Mouse (Mus musculus) erythroblast, embryonic 14.5 days (primary cell): ENCODE measurements around the gene Aurkaip1. TPM values are rescaled to one million over a fixed set of nuclear protein-coding genes. Genes with fewer than 3 reads are reported as not detected.

ENCODE experiments used
- H3K27me3 ChIP-seq: 2 replicates; pipeline ENCODE4 v1.6.1; 2012; ENCODE audit warnings: inconsistent platforms; ENCODE audit not compliant: control insufficient read depth
- H3K36me3 ChIP-seq: 2 replicates; pipeline ENCODE4 v1.6.1; 2012; ENCODE audit warnings: mild to moderate bottlenecking, inconsistent platforms; ENCODE audit not compliant: control insufficient read depth
- H3K4me1 ChIP-seq: 2 replicates; pipeline ENCODE4 v1.6.1; 2012; ENCODE audit warnings: inconsistent platforms; ENCODE audit not compliant: control insufficient read depth
- H3K4me3 ChIP-seq: replicated peaks from 2 replicates; pipeline ENCODE3; 2012; ENCODE audit warnings: moderate library complexity, mild to moderate bottlenecking, inconsistent platforms
- H3K9me3 ChIP-seq: 2 replicates; pipeline ENCODE4 v1.6.1; 2012; ENCODE audit warnings: low read length, inconsistent platforms, mixed read lengths; ENCODE audit not compliant: control insufficient read depth
- GATA1 ChIP-seq: IDR thresholded peaks from 2 replicates; pipeline ENCODE4 v1.6.1; 2012; ENCODE audit warnings: low read length, inconsistent platforms, mixed read lengths
- TAL1 ChIP-seq: IDR thresholded peaks from 3 replicates; pipeline ENCODE4 v1.6.1; 2012; ENCODE audit warnings: low read length, inconsistent platforms, mixed read lengths
- polyA plus RNA-seq: library from polyadenylated mRNA; stranded (reverse); fragments of >175 nt; gene quantifications from 2 replicates; pipeline ENCODE4 v1.2.3, GENCODE M21; 2012

Gene Aurkaip1
- polyA plus RNA-seq, 1 experiment: 40.5 TPM

- TF ChIP-seq GATA1 (no peak), TAL1 (no peak)
- Histone ChIP-seq H3K9me3 (no peaks in the 10 kb centered on the region), H3K27me3 (no peaks in the 10 kb centered on the region), H3K4me1 (peaks cover 47% of the 10 kb centered on the region), H3K36me3 (peaks cover 96% of the 10 kb centered on the region), H3K4me3 (no peak overlapping the region)
Observed at GRCm38 (mm10) chr4:155856071-155856470, 25.0 kb downstream of the Aurkaip1 start.

GRCm38 (mm10) chr4:155856881-155857280 is 25.8 kb downstream of the Aurkaip1 start:
- H3K27me3 ChIP-seq: no peaks in the 10 kb centered on the region
- peaks cover 39% of the 10 kb centered on the region for H3K4me1 ChIP-seq
- H3K36me3 ChIP-seq: peaks cover 97% of the 10 kb centered on the region
- TF ChIP-seq TAL1: no peak
- TF ChIP-seq GATA1: no peak
- H3K9me3 ChIP-seq: no peaks in the 10 kb centered on the region
- H3K4me3 ChIP-seq: no peak overlapping the region

GRCm38 (mm10) chr4:155859318-155859717 is 28.2 kb downstream of the Aurkaip1 start:
- Histone ChIP-seq H3K27me3 (no peaks in the 10 kb centered on the region), H3K4me3 (no peak overlapping the region), H3K36me3 (peaks cover 82% of the 10 kb centered on the region), H3K4me1 (peaks cover 32% of the 10 kb centered on the region), H3K9me3 (no peaks in the 10 kb centered on the region)
- no peak for TF ChIP-seq TAL1
- no peak for TF ChIP-seq GATA1

GRCm38 (mm10) chr4:155861787-155862186 is 30.7 kb downstream of the Aurkaip1 start:
- H3K4me3 ChIP-seq: no peak overlapping the region
- peaks cover 82% of the 10 kb centered on the region for H3K36me3 ChIP-seq
- TF ChIP-seq GATA1: no peak
- TF ChIP-seq TAL1: no peak
- H3K9me3 ChIP-seq: no peaks in the 10 kb centered on the region
- no peaks in the 10 kb centered on the region for H3K27me3 ChIP-seq
- H3K4me1 ChIP-seq: peaks cover 10% of the 10 kb centered on the region

- peaks cover 77% of the 10 kb centered on the region for H3K36me3 ChIP-seq
- TF ChIP-seq GATA1: no peak
- no peak for TF ChIP-seq TAL1
- no peak within 1 kb of the TSS for H3K4me3 ChIP-seq
- no peaks in the 10 kb centered on the region for H3K27me3 ChIP-seq
- peaks cover 11% of the 10 kb centered on the region for H3K4me1 ChIP-seq
- H3K9me3 ChIP-seq: no peaks in the 10 kb centered on the region
Observed at GRCm38 (mm10) chr4:155863001-155863400, 31.9 kb downstream of the Aurkaip1 start, which contains the start of gene Tas1r3. Gene Tas1r3, minus strand, starts transcription at chr4:155863362.

GRCm38 (mm10) chr4:155868614-155869298 is 37.7 kb downstream of the Aurkaip1 start:
- H3K4me3 ChIP-seq: peak overlapping the region; percentile 87
- H3K9me3 ChIP-seq: no peaks in the 10 kb centered on the region
- TF ChIP-seq TAL1: no peak
- TF ChIP-seq GATA1: no peak
- peaks cover 60% of the 10 kb centered on the region for H3K36me3 ChIP-seq
- no peaks in the 10 kb centered on the region for H3K27me3 ChIP-seq
- peaks cover 44% of the 10 kb centered on the region for H3K4me1 ChIP-seq

GRCm38 (mm10) chr4:155869317-155870033 is 38.4 kb downstream of the Aurkaip1 start, which contains the start of the genes Cptp and Ints11:
Gene Cptp, minus strand, starts transcription at chr4:155869440.
Gene Ints11, plus strand, starts transcription at chr4:155869546.
- Histone ChIP-seq H3K4me1 (peaks cover 44% of the 10 kb centered on the region), H3K4me3 (peak within 1 kb of the TSS; percentile 87), H3K36me3 (peaks cover 66% of the 10 kb centered on the region), H3K27me3 (no peaks in the 10 kb centered on the region), H3K9me3 (no peaks in the 10 kb centered on the region)
- TF ChIP-seq GATA1: no peak

- peaks cover 42% of the 10 kb centered on the region for H3K4me1 ChIP-seq
- H3K4me3 ChIP-seq: peak overlapping the region; percentile 87
- no peaks in the 10 kb centered on the region for H3K9me3 ChIP-seq
- peaks cover 60% of the 10 kb centered on the region for H3K36me3 ChIP-seq
- TF ChIP-seq TAL1: no peak
- TF ChIP-seq GATA1: no peak; the same call in 1 of the 2 replicates
- H3K27me3 ChIP-seq: no peaks in the 10 kb centered on the region
Observed at GRCm38 (mm10) chr4:155871404-155871803, 40.3 kb downstream of the Aurkaip1 start.

Other genes with a start within 250 kb of the Aurkaip1 start
- gene Slc35e2, start 229.9 kb upstream of the Aurkaip1 start, polyA plus RNA-seq: 0.09 and 0.12 TPM in 2 replicates
- gene Cdk11b, start 206.4 kb upstream of the Aurkaip1 start, polyA plus RNA-seq: 5.0 and 6.4 TPM in 2 replicates
- not detected in 2 replicates for gene Gm10563, start 185.9 kb upstream of the Aurkaip1 start, polyA plus RNA-seq
- not detected in 2 replicates for gene Mmp23, start 177.9 kb upstream of the Aurkaip1 start, polyA plus RNA-seq
- gene Mib2, start 162.1 kb upstream of the Aurkaip1 start, polyA plus RNA-seq: 0.69 and 0.71 TPM in 2 replicates
- gene Fndc10, start 136.9 kb upstream of the Aurkaip1 start, polyA plus RNA-seq: 0.02 TPM in 1 of 2 replicates, not detected in the other
- gene Ssu72, start 126.5 kb upstream of the Aurkaip1 start, polyA plus RNA-seq: 0.83 and 1.1 TPM in 2 replicates
- 0.01 and 0.06 TPM in 2 replicates for gene Tmem240, start 96.5 kb upstream of the Aurkaip1 start, polyA plus RNA-seq
- gene Atad3a, start 70.2 kb upstream of the Aurkaip1 start, polyA plus RNA-seq: 1.0 and 1.1 TPM in 2 replicates
- gene Vwa1, start 56.6 kb upstream of the Aurkaip1 start, polyA plus RNA-seq: 0.01 TPM in 1 of 2 replicates, not detected in the other
- gene Tmem88b, start 45.4 kb upstream of the Aurkaip1 start, polyA plus RNA-seq: not detected in 2 replicates
- 0.10 TPM in 1 of 2 replicates, not detected in the other for gene Ankrd65, start 40.8 kb upstream of the Aurkaip1 start, polyA plus RNA-seq
- gene Mrpl20, start 28.4 kb upstream of the Aurkaip1 start, polyA plus RNA-seq: 1.9 and 2.3 TPM in 2 replicates
- gene Ccnl2, start 18.8 kb upstream of the Aurkaip1 start, polyA plus RNA-seq: 4.7 and 4.8 TPM in 2 replicates
- 0.11 TPM in 1 of 2 replicates, not detected in the other for gene Mxra8, start 8.4 kb downstream of the Aurkaip1 start, polyA plus RNA-seq
- gene Dvl1, start 16.1 kb downstream of the Aurkaip1 start, polyA plus RNA-seq: 8.1 and 8.2 TPM in 2 replicates
- not detected in 2 replicates for gene Tas1r3, start 32.1 kb downstream of the Aurkaip1 start, polyA plus RNA-seq
- gene Cptp, start 38.2 kb downstream of the Aurkaip1 start, polyA plus RNA-seq: 0.17 and 0.55 TPM in 2 replicates
- 0.94 and 1.8 TPM in 2 replicates for gene Ints11, start 38.3 kb downstream of the Aurkaip1 start, polyA plus RNA-seq
- gene Pusl1, start 60.5 kb downstream of the Aurkaip1 start, polyA plus RNA-seq: 2.1 and 3.5 TPM in 2 replicates
- 3.8 and 4.1 TPM in 2 replicates for gene Acap3, start 60.5 kb downstream of the Aurkaip1 start, polyA plus RNA-seq
- gene Ube2j2, start 112.6 kb downstream of the Aurkaip1 start, polyA plus RNA-seq: 12.5 and 13.5 TPM in 2 replicates
- gene C1qtnf12, start 131.0 kb downstream of the Aurkaip1 start, polyA plus RNA-seq: 7.7 and 11.5 TPM in 2 replicates
- 0.11 and 0.22 TPM in 2 replicates for gene B3galt6, start 161.4 kb downstream of the Aurkaip1 start, polyA plus RNA-seq
- gene Sdf4, start 161.6 kb downstream of the Aurkaip1 start, polyA plus RNA-seq: 3.2 and 4.3 TPM in 2 replicates
- gene Tnfrsf4, start 182.6 kb downstream of the Aurkaip1 start, polyA plus RNA-seq: 0.11 and 0.24 TPM in 2 replicates
- not detected in 2 replicates for gene Tnfrsf18, start 194.9 kb downstream of the Aurkaip1 start, polyA plus RNA-seq
- gene Ttll10, start 228.1 kb downstream of the Aurkaip1 start, polyA plus RNA-seq: not detected in 2 replicates